Mouse (Mus musculus): ENCODE results near the gene Ccdc38. TPM values are rescaled to one million over a fixed set of nuclear protein-coding genes. Genes with fewer than 3 reads are reported as not detected.

Ccdc38 gene
- polyA plus RNA-seq, 1 experiment: 0.60 TPM

GRCm38 (mm10) chr10:93519756-93520155 is 20.7 kb upstream of the Ccdc38 start:
- Histone ChIP-seq H3K27ac (ENCODE audit: insufficient read depth, low read length) (no peak overlapping the region), H3K36me3 (ENCODE audit: control insufficient read depth, insufficient read depth, low read length, poor library complexity, severe bottlenecking) (no peaks in the 10 kb centered on the region), H3K9ac (ENCODE audit: low read depth, poor library complexity, severe bottlenecking) (no peak overlapping the region), H3K9me3 (replicated peaks; ENCODE audit: control insufficient read depth, insufficient read depth, low read length, poor library complexity, severe bottlenecking) (no peaks in the 10 kb centered on the region), H3K27me3 (ENCODE audit: control insufficient read depth, insufficient read depth, low read length, poor library complexity, severe bottlenecking) (no peaks in the 10 kb centered on the region), H3K4me1 (ENCODE audit: control insufficient read depth, insufficient read depth, low read length) (peaks cover 4% of the 10 kb centered on the region), H3K4me3 (ENCODE audit: low read depth, low read length) (no peak overlapping the region)
- no peak for TF ChIP-seq CTCF (IDR thresholded peaks at IDR 0.05; ENCODE audit: low read depth, low read length)
- TF ChIP-seq POLR2A (IDR thresholded peaks at IDR 0.05; ENCODE audit: insufficient read depth, low read length): no peak
- no peak for TF ChIP-seq EP300 (IDR thresholded peaks at IDR 0.05; ENCODE audit: insufficient read depth, low read depth, low read length)

GRCm38 (mm10) chr10:93520994-93521393 is 19.4 kb upstream of the Ccdc38 start:
- Histone ChIP-seq H3K36me3 (ENCODE audit: control insufficient read depth, insufficient read depth, low read length, poor library complexity, severe bottlenecking) (no peaks in the 10 kb centered on the region), H3K4me1 (ENCODE audit: control insufficient read depth, insufficient read depth, low read length) (no peaks in the 10 kb centered on the region), H3K9me3 (replicated peaks; ENCODE audit: control insufficient read depth, insufficient read depth, low read length, poor library complexity, severe bottlenecking) (no peaks in the 10 kb centered on the region), H3K4me3 (ENCODE audit: low read depth, low read length) (no peak overlapping the region), H3K27ac (ENCODE audit: insufficient read depth, low read length) (no peak overlapping the region), H3K27me3 (ENCODE audit: control insufficient read depth, insufficient read depth, low read length, poor library complexity, severe bottlenecking) (no peaks in the 10 kb centered on the region), H3K9ac (ENCODE audit: low read depth, poor library complexity, severe bottlenecking) (no peak overlapping the region)
- TF ChIP-seq EP300 (IDR thresholded peaks at IDR 0.05; ENCODE audit: insufficient read depth, low read depth, low read length) (no peak), POLR2A (IDR thresholded peaks at IDR 0.05; ENCODE audit: insufficient read depth, low read length) (no peak), CTCF (IDR thresholded peaks at IDR 0.05; ENCODE audit: low read depth, low read length) (no peak)

GRCm38 (mm10) chr10:93525329-93525728 is 15.1 kb upstream of the Ccdc38 start:
- no peaks in the 10 kb centered on the region for H3K27me3 ChIP-seq (ENCODE audit: control insufficient read depth, insufficient read depth, low read length, poor library complexity, severe bottlenecking)
- no peaks in the 10 kb centered on the region for H3K4me1 ChIP-seq (ENCODE audit: control insufficient read depth, insufficient read depth, low read length)
- no peaks in the 10 kb centered on the region for H3K36me3 ChIP-seq (ENCODE audit: control insufficient read depth, insufficient read depth, low read length, poor library complexity, severe bottlenecking)
- H3K27ac ChIP-seq (ENCODE audit: insufficient read depth, low read length): no peak overlapping the region
- H3K4me3 ChIP-seq (ENCODE audit: low read depth, low read length): no peak overlapping the region
- no peaks in the 10 kb centered on the region for H3K9me3 ChIP-seq (replicated peaks; ENCODE audit: control insufficient read depth, insufficient read depth, low read length, poor library complexity, severe bottlenecking)
- TF ChIP-seq CTCF (IDR thresholded peaks at IDR 0.05; ENCODE audit: low read depth, low read length) (no peak), POLR2A (IDR thresholded peaks at IDR 0.05; ENCODE audit: insufficient read depth, low read length) (no peak), EP300 (IDR thresholded peaks at IDR 0.05; ENCODE audit: insufficient read depth, low read depth, low read length) (no peak)
- no peak overlapping the region for H3K9ac ChIP-seq (ENCODE audit: low read depth, poor library complexity, severe bottlenecking)

- Histone ChIP-seq H3K9ac (ENCODE audit: low read depth, poor library complexity, severe bottlenecking) (no peak overlapping the region), H3K27ac (ENCODE audit: insufficient read depth, low read length) (no peak overlapping the region), H3K27me3 (ENCODE audit: control insufficient read depth, insufficient read depth, low read length, poor library complexity, severe bottlenecking) (no peaks in the 10 kb centered on the region), H3K9me3 (replicated peaks; ENCODE audit: control insufficient read depth, insufficient read depth, low read length, poor library complexity, severe bottlenecking) (no peaks in the 10 kb centered on the region), H3K4me1 (ENCODE audit: control insufficient read depth, insufficient read depth, low read length) (no peaks in the 10 kb centered on the region), H3K36me3 (ENCODE audit: control insufficient read depth, insufficient read depth, low read length, poor library complexity, severe bottlenecking) (no peaks in the 10 kb centered on the region), H3K4me3 (ENCODE audit: low read depth, low read length) (no peak overlapping the region)
- no peak for TF ChIP-seq CTCF (IDR thresholded peaks at IDR 0.05; ENCODE audit: low read depth, low read length)
- TF ChIP-seq POLR2A (IDR thresholded peaks at IDR 0.05; ENCODE audit: insufficient read depth, low read length): no peak
- TF ChIP-seq EP300 (IDR thresholded peaks at IDR 0.05; ENCODE audit: insufficient read depth, low read depth, low read length): no peak
These were observed 2.1 kb upstream of the Ccdc38 start for GRCm38 (mm10) chr10:93538287-93538686.

GRCm38 (mm10) chr10:93538818-93539217 is 1.6 kb upstream of the Ccdc38 start:
- TF ChIP-seq EP300 (IDR thresholded peaks at IDR 0.05; ENCODE audit: insufficient read depth, low read depth, low read length) (no peak), CTCF (IDR thresholded peaks at IDR 0.05; ENCODE audit: low read depth, low read length) (no peak), POLR2A (IDR thresholded peaks at IDR 0.05; ENCODE audit: insufficient read depth, low read length) (no peak)
- Histone ChIP-seq H3K4me1 (ENCODE audit: control insufficient read depth, insufficient read depth, low read length) (no peaks in the 10 kb centered on the region), H3K4me3 (ENCODE audit: low read depth, low read length) (no peak overlapping the region), H3K36me3 (ENCODE audit: control insufficient read depth, insufficient read depth, low read length, poor library complexity, severe bottlenecking) (no peaks in the 10 kb centered on the region), H3K27me3 (ENCODE audit: control insufficient read depth, insufficient read depth, low read length, poor library complexity, severe bottlenecking) (no peaks in the 10 kb centered on the region), H3K27ac (ENCODE audit: insufficient read depth, low read length) (no peak overlapping the region), H3K9ac (ENCODE audit: low read depth, poor library complexity, severe bottlenecking) (no peak overlapping the region), H3K9me3 (replicated peaks; ENCODE audit: control insufficient read depth, insufficient read depth, low read length, poor library complexity, severe bottlenecking) (no peaks in the 10 kb centered on the region)

- no peak within 1 kb of the TSS for H3K27ac ChIP-seq (ENCODE audit: insufficient read depth, low read length)
- no peaks in the 10 kb centered on the region for H3K4me1 ChIP-seq (ENCODE audit: control insufficient read depth, insufficient read depth, low read length)
These were observed 529 bp upstream of the Ccdc38 start, which contains the start of gene Amdhd1 for GRCm38 (mm10) chr10:93539775-93540430. TSS of gene Amdhd1 (minus strand) at chr10:93540033.

More at GRCm38 (mm10) chr10:93539775-93540430, 529 bp upstream of the Ccdc38 start, which contains the start of gene Amdhd1:
- TF ChIP-seq POLR2A (IDR thresholded peaks at IDR 0.05; ENCODE audit: insufficient read depth, low read length) (no peak), CTCF (IDR thresholded peaks at IDR 0.05; ENCODE audit: low read depth, low read length) (peak; percentile 41)
- H3K27me3 ChIP-seq (ENCODE audit: control insufficient read depth, insufficient read depth, low read length, poor library complexity, severe bottlenecking): no peaks in the 10 kb centered on the region
- peak within 1 kb of the TSS; percentile 30 for H3K4me3 ChIP-seq (ENCODE audit: low read depth, low read length)
- no peaks in the 10 kb centered on the region for H3K9me3 ChIP-seq (replicated peaks; ENCODE audit: control insufficient read depth, insufficient read depth, low read length, poor library complexity, severe bottlenecking)
- no peak within 1 kb of the TSS for H3K9ac ChIP-seq (ENCODE audit: low read depth, poor library complexity, severe bottlenecking)
- no peaks in the 10 kb centered on the region for H3K36me3 ChIP-seq (ENCODE audit: control insufficient read depth, insufficient read depth, low read length, poor library complexity, severe bottlenecking)

Data from ES-Bruce4 (cell line).